In genomic region chr13:63552291-63552932, GRCm38 (mm10) we compare ENCODE assay signal across 8 mouse cellular contexts. TPM values are rescaled to one million over a fixed set of nuclear protein-coding genes. Genes with fewer than 3 reads are reported as not detected.
DNase-seq lines count a peak whose midpoint lies in the region; ATAC-seq and TF ChIP-seq lines count a peak whose summit lies in the region.

No protein-coding gene starts in this region.

- H3K4me2 ChIP-seq in lung, embryonic 14.5 days, result peak overlapping the region; percentile 91; the same call in 1 of the 2 replicates
- H3K4me2 ChIP-seq in forebrain, embryonic 14.5 days (ENCODE audit: low read length), result peak overlapping the region; percentile 20
- peak overlapping the region; percentile 28 for H3K4me2 ChIP-seq in stomach, embryonic 14.5 days (replicated peaks; ENCODE audit: low read depth, low read length)

- 0 out of 2 replicates have a peak overlapping the region, but pooled peaks have one; percentile 3 for H3K4me3 ChIP-seq in lung, embryonic 14.5 days (ENCODE audit: low read depth, low read length)
- H3K4me3 ChIP-seq in forebrain, embryonic 14.5 days (ENCODE audit: low read depth, low read length), result no peak overlapping the region
- H3K4me3 ChIP-seq in stomach, embryonic 14.5 days (ENCODE audit: low read depth, low read length), result 0 out of 2 replicates have a peak overlapping the region, but pooled peaks have one; percentile 3

- H3K4me1 ChIP-seq in lung, embryonic 14.5 days (ENCODE audit: insufficient read depth), result peaks cover 72% of the 10 kb centered on the region
- peaks cover 61% of the 10 kb centered on the region for H3K4me1 ChIP-seq in forebrain, embryonic 14.5 days (ENCODE audit: control insufficient read depth, insufficient read depth, low read length)
- peaks cover 84% of the 10 kb centered on the region for H3K4me1 ChIP-seq in stomach, embryonic 14.5 days (ENCODE audit: control insufficient read depth, insufficient read depth, low read length)

- no peaks in the 10 kb centered on the region for H3K27me3 ChIP-seq in lung, embryonic 14.5 days (ENCODE audit: insufficient read depth, low read length)
- H3K27me3 ChIP-seq in forebrain, embryonic 14.5 days (replicated peaks; ENCODE audit: control insufficient read depth, insufficient read depth, low read length), result 0 out of 2 replicates have a peak, but pooled peaks cover 7% of the 10 kb centered on the region
- H3K27me3 ChIP-seq in stomach, embryonic 14.5 days (ENCODE audit: control insufficient read depth, insufficient read depth, low read length), result no peaks in the 10 kb centered on the region

- H3K36me3 ChIP-seq in lung, embryonic 14.5 days (ENCODE audit: insufficient read depth), result peaks cover 75% of the 10 kb centered on the region
- H3K36me3 ChIP-seq in forebrain, embryonic 14.5 days (ENCODE audit: control insufficient read depth, insufficient read depth, low read length), result no peaks in the 10 kb centered on the region
- peaks cover 23% of the 10 kb centered on the region for H3K36me3 ChIP-seq in stomach, embryonic 14.5 days (ENCODE audit: control insufficient read depth, insufficient read depth, low read length)

- TF ChIP-seq CTCF in lung, embryonic 14.5 days (IDR thresholded peaks at IDR 0.05; ENCODE audit: low read depth), result no peak

- WGBS in lung, embryonic 14.5 days, result 55% methylated on average over 10 of the region's 10 CpGs
- WGBS in forebrain, embryonic 14.5 days, result 24% methylated on average over 10 of the region's 10 CpGs
- 44% methylated on average over 10 of the region's 10 CpGs for whole genome bisulfite sequencing in stomach, embryonic 14.5 days

- no peak overlapping the region; the same call in 1 of the 2 replicates for H3K9ac ChIP-seq in lung, embryonic 14.5 days
- peak overlapping the region; percentile 32; the same call in 1 of the 2 replicates for H3K9ac ChIP-seq in forebrain, embryonic 14.5 days (ENCODE audit: low read length)
- no peak overlapping the region; the same call in 1 of the 2 replicates for H3K9ac ChIP-seq in stomach, embryonic 14.5 days (replicated peaks; ENCODE audit: low read depth, low read length)

- peak overlapping the region; percentile 43; the same call in 1 of the 2 replicates for H3K27ac ChIP-seq in lung, embryonic 14.5 days (ENCODE audit: low read depth)
- peak overlapping the region; percentile 76 for H3K27ac ChIP-seq in forebrain, embryonic 14.5 days (ENCODE audit: low read depth, low read length)
- H3K27ac ChIP-seq in stomach, embryonic 14.5 days (ENCODE audit: low read length), result peak overlapping the region; percentile 68

- DNase-seq in lung, embryonic 14.5 days, result no peak
- DNase-seq in lung, postnatal 14 days, result no peak
- DNase-seq in cerebellum, adult 11 months, result peak; percentile 97
- DNase-seq in forebrain, embryonic 14.5 days (ENCODE audit: low spot score), result peak; percentile 86
- DNase-seq in kidney, postnatal 14 days, result peak; percentile 47
- no peak for DNase-seq in yolk sac, embryonic 10.5 days (ENCODE audit: low spot score)

- ATAC-seq in lung, embryonic 14.5 days (ENCODE audit: insufficient read depth), result no peak
- peak; percentile 69 for ATAC-seq in forebrain, embryonic 14.5 days
- peak; percentile 93 for ATAC-seq in megakaryocyte-erythroid progenitor cell, adult 5-6 weeks (replicated peaks; ENCODE audit: low FRiP score, low TSS enrichment, poor library complexity, severe bottlenecking)
- 0 out of 2 replicates have a peak, but pooled peaks have one; percentile 20 for ATAC-seq in stomach, embryonic 14.5 days (ENCODE audit: insufficient number of reproducible peaks, insufficient read depth, low FRiP score, low read depth)

- H3K9me3 ChIP-seq in lung, embryonic 14.5 days (ENCODE audit: low read depth, low read length), result no peaks in the 10 kb centered on the region
- H3K9me3 ChIP-seq in forebrain, embryonic 14.5 days (replicated peaks; ENCODE audit: control insufficient read depth, low read length), result no peaks in the 10 kb centered on the region
- no peaks in the 10 kb centered on the region for H3K9me3 ChIP-seq in stomach, embryonic 14.5 days (ENCODE audit: control insufficient read depth, low read depth, low read length)

RNA-seq across cellular contexts. Expression of gene Ptch1, which starts 21.0 kb away (rescaled TPM):
- polyA plus RNA-seq in lung, embryonic 14.5 days (2014; fragmentation: Nextera tagmentation; extraction: Ambion mirVana), result 64.6 and 68.6 TPM in 2 replicates
- 9.7 and 11.3 TPM in 2 replicates for polyA plus RNA-seq in forebrain, embryonic 14.5 days (2014; fragmentation: Nextera tagmentation; extraction: Ambion mirVana)
- 17.2 and 28.8 TPM in 2 replicates for total RNA-seq in megakaryocyte-erythroid progenitor cell, adult 5-6 weeks (2014; fragmentation: Nextera tagmentation)
- total RNA-seq in megakaryocyte-erythroid progenitor cell, adult 5-6 weeks (2017), result 13.1 and 26.9 TPM in 2 replicates
- 71.5 and 79.8 TPM in 2 replicates for polyA plus RNA-seq in stomach, embryonic 14.5 days (2014; fragmentation: Nextera tagmentation; extraction: Ambion mirVana)

RNA-seq across cellular contexts. Expression of gene Fancc, which starts 55.3 kb away (rescaled TPM):
- 25.9 and 27.4 TPM in 2 replicates for polyA plus RNA-seq in lung, embryonic 14.5 days (2014; fragmentation: Nextera tagmentation; extraction: Ambion mirVana)
- polyA plus RNA-seq in forebrain, embryonic 14.5 days (2014; fragmentation: Nextera tagmentation; extraction: Ambion mirVana), result 12.8 and 13.1 TPM in 2 replicates
- total RNA-seq in megakaryocyte-erythroid progenitor cell, adult 5-6 weeks (2014; fragmentation: Nextera tagmentation), result 16.9 and 21.7 TPM in 2 replicates
- total RNA-seq in megakaryocyte-erythroid progenitor cell, adult 5-6 weeks (2017), result 16.6 and 20.0 TPM in 2 replicates
- polyA plus RNA-seq in stomach, embryonic 14.5 days (2014; fragmentation: Nextera tagmentation; extraction: Ambion mirVana), result 21.9 and 24.3 TPM in 2 replicates

Comparison
In these comparisons a context has a peak if more than half of its experiments do, and no peak if none do; other contexts are left out.
1. DNase-seq: peak in cerebellum, adult 11 months (single experiment), forebrain, embryonic 14.5 days (single experiment) and kidney, postnatal 14 days (single experiment); none in lung, embryonic 14.5 days (single experiment), lung, postnatal 14 days (single experiment) and yolk sac, embryonic 10.5 days (single experiment).
2. H3K4me2 ChIP-seq: peak in every context shown above with its lines; median percentile 91 in lung, embryonic 14.5 days; 28 in stomach, embryonic 14.5 days; 20 in forebrain, embryonic 14.5 days.
3. Peak in every context shown above with its lines, with median percentiles within 50 percentile points of each other: H3K27ac ChIP-seq.